Mouse (Mus musculus) forebrain, embryonic 12.5 days (tissue): Measurements from ENCODE around the gene Ndufa13. TPM values are rescaled to one million over a fixed set of nuclear protein-coding genes. Genes with fewer than 3 reads are reported as not detected.

ENCODE experiments used
- ATAC-seq: fragments of 200-750 bp; cut with Nextera tagmentation; 2 replicates; pipeline ENCODE4 v1.8.0; 2017; ENCODE audit warnings: moderate TSS enrichment; ENCODE audit not compliant: low FRiP score
- H3K27ac ChIP-seq: fragments of 300-500 bp; sonication (generic); 2 replicates; pipeline ENCODE4 v1.5.1; 2016; ENCODE audit warnings: mild to moderate bottlenecking
- H3K27me3 ChIP-seq: fragments of 300-500 bp; sonication (generic); 2 replicates; pipeline ENCODE4 v1.6.1; 2016; ENCODE audit warnings: mild to moderate bottlenecking
- H3K36me3 ChIP-seq: fragments of 300-500 bp; sonication (generic); replicated peaks from 2 replicates; pipeline ENCODE4 v1.6.1; 2016; ENCODE audit warnings: mild to moderate bottlenecking
- H3K4me1 ChIP-seq: fragments of 300-500 bp; sonication (generic); 2 replicates; pipeline ENCODE4 v1.6.1; 2016
- H3K4me2 ChIP-seq: fragments of 300-500 bp; sonication (generic); 2 replicates; pipeline ENCODE4 v1.6.1; 2016; ENCODE audit warnings: mild to moderate bottlenecking, moderate library complexity
- H3K4me3 ChIP-seq: fragments of 300-500 bp; sonication (generic); replicated peaks from 2 replicates; pipeline ENCODE4 v1.5.1; 2016; ENCODE audit warnings: mild to moderate bottlenecking
- H3K9ac ChIP-seq: fragments of 300-500 bp; sonication (generic); 2 replicates; pipeline ENCODE4 v1.6.1; 2016; ENCODE audit warnings: mild to moderate bottlenecking
- H3K9me3 ChIP-seq: fragments of 300-500 bp; sonication (generic); 2 replicates; pipeline ENCODE4 v1.6.1; 2016
- WGBS: fragments of 180-500 bp; shearing (Covaris S2); methylation state at CpG from one replicate; pipeline ENCODE4 v1.1.7; 2016; 5-methylcytosine and 5-hydroxymethylcytosine counted together
- polyA plus RNA-seq: library from polyadenylated mRNA; unstranded; fragments of >200 nt; fragmentation: Nextera tagmentation; extraction: Ambion mirVana; gene quantifications from 2 replicates; pipeline ENCODE4 v1.2.1, GENCODE M21; 2016

Ndufa13 gene
- polyA plus RNA-seq, 1 experiment from 2014 or later: 165 TPM

- Histone ChIP-seq H3K4me2 (peak within 1 kb of the TSS; percentile 42), H3K27me3 (peaks cover 84% of the 10 kb centered on the region), H3K4me3 (peak within 1 kb of the TSS; percentile 29), H3K9me3 (no peaks in the 10 kb centered on the region), H3K9ac (no peak within 1 kb of the TSS), H3K36me3 (0 out of 2 replicates have a peak, but pooled peaks cover 5% of the 10 kb centered on the region), H3K27ac (no peak within 1 kb of the TSS), H3K4me1 (peaks cover 46% of the 10 kb centered on the region)
- ATAC-seq: no peak
- under 1% methylated on average over 59 of the region's 60 CpGs for WGBS
These were observed 14.8 kb downstream of the Ndufa13 start, which contains the start of gene Cilp2 for GRCm38 (mm10) chr8:69887289-69888243. TSS of gene Cilp2 (minus strand) at chr8:69887687.

GRCm38 (mm10) chr8:69884141-69884540 lies 18.2 kb downstream of the Ndufa13 start:
- H3K27me3 ChIP-seq: peaks cover 100% of the 10 kb centered on the region
- 51% methylated on average over 13 of the region's 13 CpGs for WGBS
- no peaks in the 10 kb centered on the region for H3K36me3 ChIP-seq
- H3K9me3 ChIP-seq: 0 out of 2 replicates have a peak, but pooled peaks cover 3% of the 10 kb centered on the region
- ATAC-seq: no peak
- no peak overlapping the region for H3K4me2 ChIP-seq
- no peak overlapping the region for H3K4me3 ChIP-seq
- peaks cover 44% of the 10 kb centered on the region for H3K4me1 ChIP-seq
- no peak overlapping the region for H3K27ac ChIP-seq
- no peak overlapping the region for H3K9ac ChIP-seq

- H3K9ac ChIP-seq: no peak overlapping the region
- H3K36me3 ChIP-seq: no peaks in the 10 kb centered on the region
- H3K27ac ChIP-seq: no peak overlapping the region
- peak overlapping the region; percentile 53; the same call in 1 of the 2 replicates for H3K4me2 ChIP-seq
- H3K4me3 ChIP-seq: peak overlapping the region; percentile 41
- 8% methylated on average over 52 of the region's 52 CpGs for WGBS
- peaks cover 33% of the 10 kb centered on the region for H3K4me1 ChIP-seq
- H3K27me3 ChIP-seq: peaks cover 99% of the 10 kb centered on the region
- H3K9me3 ChIP-seq: 0 out of 2 replicates have a peak, but pooled peaks cover 3% of the 10 kb centered on the region
- ATAC-seq: no peak
These were observed 19.3 kb downstream of the Ndufa13 start for GRCm38 (mm10) chr8:69882833-69883600.

- Histone ChIP-seq H3K27ac (no peak overlapping the region), H3K9me3 (0 out of 2 replicates have a peak, but pooled peaks cover 3% of the 10 kb centered on the region), H3K4me2 (peak overlapping the region; percentile 53), H3K4me1 (peaks cover 25% of the 10 kb centered on the region), H3K4me3 (peak overlapping the region; percentile 41), H3K36me3 (no peaks in the 10 kb centered on the region), H3K9ac (no peak overlapping the region), H3K27me3 (peaks cover 97% of the 10 kb centered on the region)
- peak; percentile 57 for ATAC-seq
- WGBS: 7% methylated on average over 101 of the region's 103 CpGs
These were observed 20.2 kb downstream of the Ndufa13 start for GRCm38 (mm10) chr8:69882021-69882756.

GRCm38 (mm10) chr8:69881261-69881865 lies 21.0 kb downstream of the Ndufa13 start:
- ATAC-seq: no peak
- H3K27me3 ChIP-seq: peaks cover 96% of the 10 kb centered on the region
- 0 out of 2 replicates have a peak, but pooled peaks cover 3% of the 10 kb centered on the region for H3K9me3 ChIP-seq
- peak overlapping the region; percentile 53 for H3K4me2 ChIP-seq
- WGBS: 15% methylated on average over 79 of the region's 79 CpGs
- H3K27ac ChIP-seq: no peak overlapping the region
- no peak overlapping the region; the same call in 1 of the 2 replicates for H3K9ac ChIP-seq
- H3K36me3 ChIP-seq: no peaks in the 10 kb centered on the region
- peak overlapping the region; percentile 41 for H3K4me3 ChIP-seq
- H3K4me1 ChIP-seq: peaks cover 19% of the 10 kb centered on the region

GRCm38 (mm10) chr8:69880841-69881240 lies 21.5 kb downstream of the Ndufa13 start:
- WGBS: 12% methylated on average over 37 of the region's 37 CpGs
- 0 out of 2 replicates have a peak, but pooled peaks cover 3% of the 10 kb centered on the region for H3K9me3 ChIP-seq

GRCm38 (mm10) chr8:69879678-69880077 lies 22.7 kb downstream of the Ndufa13 start:
- no peak overlapping the region for H3K9ac ChIP-seq
- H3K36me3 ChIP-seq: no peaks in the 10 kb centered on the region
- ATAC-seq: no peak
- H3K9me3 ChIP-seq: 0 out of 2 replicates have a peak, but pooled peaks cover 3% of the 10 kb centered on the region
- no peak overlapping the region for H3K27ac ChIP-seq
- peaks cover 19% of the 10 kb centered on the region for H3K4me1 ChIP-seq
- H3K4me2 ChIP-seq: no peak overlapping the region
- no peak overlapping the region for H3K4me3 ChIP-seq
- 65% methylated on average over 8 of the region's 8 CpGs for WGBS
- peaks cover 84% of the 10 kb centered on the region for H3K27me3 ChIP-seq

More at GRCm38 (mm10) chr8:69880841-69881240, 21.5 kb downstream of the Ndufa13 start:
- no peak for ATAC-seq
- H3K9ac ChIP-seq: no peak overlapping the region; the same call in 1 of the 2 replicates
- H3K27ac ChIP-seq: no peak overlapping the region
- peak overlapping the region; percentile 41 for H3K4me3 ChIP-seq
- H3K4me1 ChIP-seq: peaks cover 19% of the 10 kb centered on the region
- peak overlapping the region; percentile 53 for H3K4me2 ChIP-seq
- H3K36me3 ChIP-seq: no peaks in the 10 kb centered on the region
- peaks cover 96% of the 10 kb centered on the region for H3K27me3 ChIP-seq

- Histone ChIP-seq H3K9ac (no peak overlapping the region), H3K4me2 (no peak overlapping the region), H3K36me3 (no peaks in the 10 kb centered on the region), H3K27me3 (peaks cover 67% of the 10 kb centered on the region), H3K9me3 (0 out of 2 replicates have a peak, but pooled peaks cover 3% of the 10 kb centered on the region), H3K27ac (no peak overlapping the region), H3K4me3 (no peak overlapping the region), H3K4me1 (peaks cover 19% of the 10 kb centered on the region)
- ATAC-seq: no peak
- 62% methylated on average over 3 of the region's 3 CpGs for WGBS
These were observed 24.4 kb downstream of the Ndufa13 start for GRCm38 (mm10) chr8:69877992-69878391.

- Histone ChIP-seq H3K27me3 (peaks cover 61% of the 10 kb centered on the region), H3K27ac (no peak overlapping the region), H3K9me3 (0 out of 2 replicates have a peak, but pooled peaks cover 3% of the 10 kb centered on the region), H3K9ac (no peak overlapping the region), H3K4me2 (no peak overlapping the region), H3K4me1 (peaks cover 16% of the 10 kb centered on the region), H3K4me3 (no peak overlapping the region), H3K36me3 (no peaks in the 10 kb centered on the region; the same call in 1 of the 2 replicates)
- no peak for ATAC-seq
- 91% methylated on average over 4 of the region's 4 CpGs for WGBS
These were observed 25.0 kb downstream of the Ndufa13 start for GRCm38 (mm10) chr8:69877396-69877795.

GRCm38 (mm10) chr8:69876967-69877366 lies 25.4 kb downstream of the Ndufa13 start:
- H3K27me3 ChIP-seq: peaks cover 57% of the 10 kb centered on the region
- H3K4me2 ChIP-seq: no peak overlapping the region
- WGBS: 76% methylated on average over 10 of the region's 10 CpGs
- H3K4me1 ChIP-seq: peaks cover 12% of the 10 kb centered on the region
- H3K27ac ChIP-seq: no peak overlapping the region
- H3K9me3 ChIP-seq: 0 out of 2 replicates have a peak, but pooled peaks cover 3% of the 10 kb centered on the region
- ATAC-seq: no peak
- no peak overlapping the region for H3K9ac ChIP-seq
- H3K36me3 ChIP-seq: peaks cover 3% of the 10 kb centered on the region; the same call in 1 of the 2 replicates
- H3K4me3 ChIP-seq: no peak overlapping the region

GRCm38 (mm10) chr8:69876097-69876496 lies 26.3 kb downstream of the Ndufa13 start:
- WGBS: 45% methylated on average over 10 of the region's 10 CpGs
- ATAC-seq: no peak
- Histone ChIP-seq H3K36me3 (peaks cover 11% of the 10 kb centered on the region), H3K9me3 (no peaks in the 10 kb centered on the region), H3K4me1 (peaks cover 3% of the 10 kb centered on the region), H3K27me3 (peaks cover 48% of the 10 kb centered on the region), H3K9ac (no peak overlapping the region), H3K27ac (no peak overlapping the region), H3K4me3 (no peak overlapping the region), H3K4me2 (no peak overlapping the region)
